Mouse (Mus musculus) liver, embryonic 16.5 days (tissue): ENCODE data around the gene Tspan18. TPM values are rescaled to one million over a fixed set of nuclear protein-coding genes. Genes with fewer than 3 reads are reported as not detected.
A peak's percentile ranks its signal among the peaks of the same experiment; 100 is the strongest.

Experiments used
- ATAC-seq: fragments of 200-750 bp; cut with Nextera tagmentation; 2 replicates; pipeline ENCODE4 v1.8.0; 2017; ENCODE audit warnings: low read depth, mild to moderate bottlenecking, moderate number of reproducible peaks, moderate library complexity
- H3K27ac ChIP-seq: fragments of 300-500 bp; sonication (generic); 2 replicates; pipeline ENCODE4 v1.5.1; 2014; ENCODE audit warnings: mild to moderate bottlenecking, low read length
- H3K27me3 ChIP-seq: fragments of 300-500 bp; sonication (generic); 2 replicates; pipeline ENCODE4 v1.6.1; 2014; ENCODE audit warnings: low read depth, low read length, mixed read lengths; ENCODE audit not compliant: control insufficient read depth, insufficient read depth
- H3K36me3 ChIP-seq: fragments of 300-500 bp; sonication (generic); 2 replicates; pipeline ENCODE4 v1.6.1; 2014; ENCODE audit warnings: mild to moderate bottlenecking; ENCODE audit not compliant: control insufficient read depth, insufficient read depth
- H3K4me1 ChIP-seq: fragments of 300-500 bp; sonication (generic); 2 replicates; pipeline ENCODE4 v1.6.1; 2014; ENCODE audit warnings: low read depth, low read length, mixed read lengths; ENCODE audit not compliant: control insufficient read depth
- H3K4me2 ChIP-seq: fragments of 300-500 bp; sonication (generic); 2 replicates; pipeline ENCODE4 v1.6.1; 2014; ENCODE audit warnings: low read depth, low read length, mixed read lengths
- H3K4me3 ChIP-seq: fragments of 300-500 bp; sonication (generic); 2 replicates; pipeline ENCODE4 v1.5.1; 2014; ENCODE audit warnings: low read depth, mild to moderate bottlenecking, low read length
- H3K9ac ChIP-seq: fragments of 300-500 bp; sonication (generic); 2 replicates; pipeline ENCODE4 v1.6.1; 2014; ENCODE audit warnings: low read depth, low read length
- H3K9me3 ChIP-seq: fragments of 300-500 bp; sonication (generic); replicated peaks from 2 replicates; pipeline ENCODE4 v1.6.1; 2016; ENCODE audit warnings: low read length; ENCODE audit not compliant: control insufficient read depth
- WGBS: fragments of 180-500 bp; shearing (Covaris S2); extraction: QIAGEN DNeasy Blood & Tissue Kit; methylation state at CpG from one replicate; pipeline ENCODE4 v1.1.7; 2014; ENCODE audit not compliant: insufficient replicate concordance; 5-methylcytosine and 5-hydroxymethylcytosine counted together
- polyA plus RNA-seq: library from polyadenylated mRNA; unstranded; fragments of >200 nt; fragmentation: Nextera tagmentation; extraction: Ambion mirVana; gene quantifications from 2 replicates; pipeline ENCODE4 v1.2.1, GENCODE M21; 2015

Tspan18 gene
- polyA plus RNA-seq, 1 experiment from 2014 or later: 2.0 TPM

DNA sequence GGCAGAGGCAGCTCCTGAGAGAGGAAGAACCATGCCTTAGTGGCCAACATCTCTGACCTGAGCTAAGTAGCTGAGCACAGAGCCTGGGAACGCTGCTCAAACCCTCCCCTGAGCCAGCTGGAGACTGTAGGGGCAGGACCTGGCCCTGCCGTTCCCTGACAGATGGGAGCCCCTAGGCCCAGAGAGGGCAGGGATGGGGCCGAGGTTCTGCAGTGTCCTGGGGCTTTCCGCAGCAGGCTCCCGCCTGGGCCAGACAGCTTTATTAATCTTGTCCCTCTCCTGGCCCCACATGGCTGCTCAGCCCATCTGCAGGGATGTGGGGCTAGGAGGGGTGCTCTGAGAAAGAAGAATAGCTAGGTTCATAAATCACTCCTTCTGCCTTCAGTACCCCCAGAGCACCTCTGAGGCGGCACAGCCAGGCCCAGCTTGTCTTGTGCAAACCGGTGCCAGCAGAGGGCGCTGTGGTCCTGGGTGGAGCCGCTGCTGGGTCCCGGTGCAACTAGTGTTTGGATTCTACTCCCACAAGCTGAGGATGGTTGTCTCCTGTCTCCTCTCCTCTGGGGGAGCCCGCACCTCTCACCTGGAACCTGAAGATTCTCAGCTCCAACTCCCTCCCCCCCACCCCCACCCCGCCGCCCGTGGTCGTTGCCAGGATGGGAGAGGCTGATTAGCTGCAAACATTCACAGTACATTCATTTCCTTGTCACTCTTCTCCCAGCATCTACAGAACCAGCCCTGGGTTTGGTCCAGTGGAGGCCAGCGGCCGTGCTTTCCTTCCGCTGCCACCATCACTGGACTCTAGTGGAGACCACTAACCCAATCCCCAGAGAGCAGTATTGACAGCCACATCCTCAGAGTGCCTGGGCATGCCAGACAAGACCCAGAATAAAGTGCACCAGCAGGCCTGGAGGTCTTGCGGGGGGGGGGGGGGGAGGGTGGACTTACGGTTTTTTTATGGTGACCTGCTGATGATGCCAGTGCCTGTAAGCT lies 107.4 kb downstream of the Tspan18 start:
- H3K4me3 ChIP-seq: no peak overlapping the region
- 31% methylated on average over 20 of the region's 20 CpGs for WGBS
- no peak for ATAC-seq
- H3K36me3 ChIP-seq: no peaks in the 10 kb centered on the region
- no peak overlapping the region for H3K9ac ChIP-seq
- no peaks in the 10 kb centered on the region for H3K9me3 ChIP-seq
- no peaks in the 10 kb centered on the region for H3K4me1 ChIP-seq
- H3K27me3 ChIP-seq: no peaks in the 10 kb centered on the region
- no peak overlapping the region for H3K4me2 ChIP-seq
- no peak overlapping the region for H3K27ac ChIP-seq

DNA sequence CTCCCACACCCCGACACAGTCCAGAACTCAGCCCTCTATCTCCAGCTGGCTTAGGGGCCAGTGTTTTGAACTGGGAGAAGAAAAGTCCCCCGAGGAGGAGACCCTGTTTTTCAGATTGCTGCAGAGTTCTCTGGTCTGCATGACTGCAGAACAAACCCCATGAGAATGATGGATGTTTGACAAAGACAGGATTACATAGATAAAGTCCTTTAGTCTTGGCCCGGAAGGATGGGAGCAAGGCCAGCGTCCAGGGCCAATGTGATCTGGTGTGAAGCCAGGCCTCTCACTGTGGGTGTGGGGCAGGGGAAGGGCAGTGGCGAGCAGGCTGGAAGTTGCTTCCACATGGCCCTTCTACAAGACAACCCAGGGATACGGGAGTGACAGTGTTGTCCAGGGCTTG lies 110.8 kb downstream of the Tspan18 start:
- no peaks in the 10 kb centered on the region for H3K9me3 ChIP-seq
- H3K36me3 ChIP-seq: no peaks in the 10 kb centered on the region
- 52% methylated on average over 6 of the region's 6 CpGs for WGBS
- H3K27me3 ChIP-seq: no peaks in the 10 kb centered on the region
- no peaks in the 10 kb centered on the region for H3K4me1 ChIP-seq
- H3K27ac ChIP-seq: no peak overlapping the region
- H3K9ac ChIP-seq: no peak overlapping the region
- no peak for ATAC-seq
- H3K4me2 ChIP-seq: no peak overlapping the region
- H3K4me3 ChIP-seq: no peak overlapping the region

GRCm38 (mm10) chr2:93220447-93220846 lies 113.9 kb downstream of the Tspan18 start:
- H3K4me2 ChIP-seq: no peak overlapping the region
- no peak overlapping the region for H3K27ac ChIP-seq
- no peaks in the 10 kb centered on the region for H3K9me3 ChIP-seq
- WGBS: 52% methylated on average over 5 of the region's 5 CpGs
- no peaks in the 10 kb centered on the region for H3K27me3 ChIP-seq
- H3K36me3 ChIP-seq: no peaks in the 10 kb centered on the region
- no peak overlapping the region for H3K4me3 ChIP-seq
- H3K9ac ChIP-seq: no peak overlapping the region
- no peaks in the 10 kb centered on the region for H3K4me1 ChIP-seq
- no peak for ATAC-seq

GRCm38 (mm10) chr2:93219576-93219975 lies 114.7 kb downstream of the Tspan18 start:
- no peak overlapping the region for H3K9ac ChIP-seq
- 63% methylated on average over 3 of the region's 3 CpGs for WGBS
- no peaks in the 10 kb centered on the region for H3K36me3 ChIP-seq
- H3K9me3 ChIP-seq: no peaks in the 10 kb centered on the region
- H3K4me2 ChIP-seq: no peak overlapping the region
- H3K4me3 ChIP-seq: no peak overlapping the region
- ATAC-seq: no peak
- H3K4me1 ChIP-seq: no peaks in the 10 kb centered on the region
- no peaks in the 10 kb centered on the region for H3K27me3 ChIP-seq
- no peak overlapping the region for H3K27ac ChIP-seq

- Histone ChIP-seq H3K4me2 (no peak overlapping the region), H3K27me3 (no peaks in the 10 kb centered on the region), H3K9me3 (no peaks in the 10 kb centered on the region), H3K4me3 (no peak overlapping the region), H3K27ac (no peak overlapping the region), H3K4me1 (no peaks in the 10 kb centered on the region), H3K36me3 (no peaks in the 10 kb centered on the region), H3K9ac (no peak overlapping the region)
- ATAC-seq: no peak
- WGBS: 62% methylated on average over 7 of the region's 7 CpGs
Observed at GRCm38 (mm10) chr2:93218353-93218990, 115.8 kb downstream of the Tspan18 start.

DNA sequence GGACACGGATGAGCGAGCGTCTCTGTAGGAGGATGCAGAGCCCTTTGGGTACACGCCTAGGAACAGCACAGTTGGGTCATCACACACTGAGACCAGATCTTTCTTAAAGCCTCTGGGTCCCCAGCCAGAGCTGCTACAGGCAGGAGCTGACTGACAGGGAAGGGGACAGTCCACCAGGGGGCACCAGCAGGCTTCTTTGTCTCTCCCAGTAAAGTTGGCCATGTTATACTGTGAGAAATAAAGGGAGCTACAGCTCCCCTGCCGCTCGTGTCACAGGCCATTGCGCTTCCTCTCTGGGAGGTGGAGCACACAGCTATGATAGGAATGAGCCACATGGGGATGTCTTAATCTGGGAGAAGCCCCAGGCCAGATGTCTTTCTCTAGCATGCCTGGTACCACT lies 117.3 kb downstream of the Tspan18 start:
- WGBS: 28% methylated on average over 7 of the region's 7 CpGs
- H3K4me2 ChIP-seq: no peak overlapping the region
- no peak overlapping the region for H3K9ac ChIP-seq
- no peaks in the 10 kb centered on the region for H3K4me1 ChIP-seq
- no peak overlapping the region for H3K27ac ChIP-seq
- H3K4me3 ChIP-seq: no peak overlapping the region
- ATAC-seq: 0 out of 2 replicates have a peak, but pooled peaks have one; percentile 9
- H3K9me3 ChIP-seq: no peaks in the 10 kb centered on the region
- H3K36me3 ChIP-seq: no peaks in the 10 kb centered on the region
- H3K27me3 ChIP-seq: no peaks in the 10 kb centered on the region

- 59% methylated on average over 10 of the region's 10 CpGs for WGBS
- ATAC-seq: no peak
Observed at GRCm38 (mm10) chr2:93215790-93216189, 118.5 kb downstream of the Tspan18 start.

GRCm38 (mm10) chr2:93214192-93214591 lies 120.1 kb downstream of the Tspan18 start:
- Histone ChIP-seq H3K27ac (no peak overlapping the region), H3K4me2 (no peak overlapping the region), H3K36me3 (no peaks in the 10 kb centered on the region), H3K9me3 (no peaks in the 10 kb centered on the region), H3K27me3 (no peaks in the 10 kb centered on the region), H3K9ac (no peak overlapping the region), H3K4me1 (no peaks in the 10 kb centered on the region), H3K4me3 (no peak overlapping the region)
- WGBS: 47% methylated on average over 1 of the region's 1 CpGs
- ATAC-seq: 0 out of 2 replicates have a peak, but pooled peaks have one; percentile 39

More at GRCm38 (mm10) chr2:93215790-93216189, 118.5 kb downstream of the Tspan18 start:
- Histone ChIP-seq H3K4me1 (no peaks in the 10 kb centered on the region), H3K27me3 (no peaks in the 10 kb centered on the region), H3K27ac (no peak overlapping the region), H3K9me3 (no peaks in the 10 kb centered on the region), H3K4me2 (no peak overlapping the region), H3K4me3 (no peak overlapping the region), H3K36me3 (no peaks in the 10 kb centered on the region), H3K9ac (no peak overlapping the region)

DNA sequence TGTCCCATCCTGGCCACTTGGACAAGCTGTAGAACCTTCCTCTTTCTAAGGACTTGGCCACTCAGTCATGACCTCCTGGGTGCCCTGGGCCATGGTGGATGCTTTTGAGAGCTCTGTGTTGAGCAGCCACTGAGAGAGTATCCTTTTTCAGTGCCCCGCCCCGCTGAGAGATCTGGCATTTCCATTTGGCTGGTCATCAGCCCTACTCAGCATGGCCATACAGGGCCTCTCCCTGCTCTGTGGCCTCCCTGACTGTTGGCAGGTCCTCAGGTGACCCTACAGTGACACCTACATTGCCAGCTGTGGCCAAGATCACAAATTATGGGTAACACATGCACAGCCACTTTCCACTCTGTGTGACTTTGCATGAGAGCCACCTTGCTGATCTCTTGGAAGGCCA lies 121.4 kb downstream of the Tspan18 start:
- Histone ChIP-seq H3K4me2 (no peak overlapping the region), H3K4me1 (no peaks in the 10 kb centered on the region), H3K27me3 (no peaks in the 10 kb centered on the region), H3K27ac (no peak overlapping the region), H3K36me3 (no peaks in the 10 kb centered on the region), H3K4me3 (no peak overlapping the region), H3K9ac (no peak overlapping the region), H3K9me3 (no peaks in the 10 kb centered on the region)
- ATAC-seq: no peak
- 73% methylated on average over 2 of the region's 2 CpGs for WGBS
